ENCODE assay signal across 20 mouse cellular contexts in genomic region chr4:32918571-32918970, GRCm38 (mm10). TPM values are rescaled to one million over a fixed set of nuclear protein-coding genes. Genes with fewer than 3 reads are reported as not detected.
A peak's percentile ranks its signal among the peaks of the same experiment; 100 is the strongest.
DNase-seq lines count a peak whose midpoint lies in the region; ATAC-seq and TF ChIP-seq lines count a peak whose summit lies in the region.
"Had no signal": no experiment of that assay in that cellular context is flagged by ENCODE, and none has a peak within 500 bp of the region (broad histone marks: within the 10 kb centered on the region; RNA-seq: fewer than 3 reads in every experiment).

No protein-coding gene starts in this region.

- H3K4me1 ChIP-seq in midbrain, embryonic 10.5 days, result peaks cover 85% of the 10 kb centered on the region
- no peaks in the 10 kb centered on the region for H3K4me1 ChIP-seq in midbrain, postnatal 0 days (ENCODE audit: insufficient read depth, low read length)
- peaks cover 52% of the 10 kb centered on the region for H3K4me1 ChIP-seq in forebrain, embryonic 15.5 days
- H3K4me1 ChIP-seq in olfactory bulb, adult 2 months (ENCODE audit: control insufficient read depth, insufficient read depth, low read length), result peaks cover 46% of the 10 kb centered on the region

- no peak for TF ChIP-seq POLR2A in olfactory bulb, adult 2 months (IDR thresholded peaks at IDR 0.05; ENCODE audit: insufficient read depth, low read depth, low read length)

- H3K4me2 ChIP-seq in midbrain, postnatal 0 days (ENCODE audit: low read depth, low read length, poor library complexity, severe bottlenecking), result no peak overlapping the region
- H3K4me2 ChIP-seq in forebrain, embryonic 15.5 days (replicated peaks), result no peak overlapping the region
- H3K4me2 ChIP-seq: hindbrain, embryonic 15.5 days; liver, embryonic 12.5 days; lung, embryonic 14.5 days; stomach, embryonic 15.5 days had no signal

- no peak for TF ChIP-seq CTCF in midbrain, postnatal 0 days (IDR thresholded peaks at IDR 0.05)
- no peak for TF ChIP-seq CTCF in olfactory bulb, adult 2 months (IDR thresholded peaks at IDR 0.05; ENCODE audit: insufficient read depth, low read depth, low read length)

- H3K36me3 ChIP-seq in midbrain, embryonic 10.5 days, result peaks cover 5% of the 10 kb centered on the region
- H3K36me3 ChIP-seq in midbrain, postnatal 0 days (ENCODE audit: insufficient read depth, low read length), result no peaks in the 10 kb centered on the region
- H3K36me3 ChIP-seq in forebrain, embryonic 15.5 days, result no peaks in the 10 kb centered on the region
- H3K36me3 ChIP-seq: G1E; hindbrain, embryonic 15.5 days; liver, embryonic 12.5 days; stomach, embryonic 15.5 days had no signal

- no peak for ATAC-seq in midbrain, postnatal 0 days (ENCODE audit: low FRiP score)
- no peak for ATAC-seq in forebrain, embryonic 15.5 days (replicated peaks)
- no peak for ATAC-seq in frontal cortex, adult (ENCODE audit: low TSS enrichment)
- ATAC-seq: liver, embryonic 12.5 days had no signal

- no peak overlapping the region for H3K9ac ChIP-seq in midbrain, postnatal 0 days (replicated peaks; ENCODE audit: low read length, poor library complexity, severe bottlenecking)
- H3K9ac ChIP-seq in forebrain, embryonic 15.5 days (replicated peaks), result no peak overlapping the region
- H3K9ac ChIP-seq: hindbrain, embryonic 15.5 days; liver, embryonic 12.5 days; lung, embryonic 14.5 days; stomach, embryonic 15.5 days had no signal

- DNase-seq in midbrain, embryonic 10.5 days (ENCODE audit: low spot score), result no peak
- no peak for DNase-seq in midbrain, postnatal 0 days (ENCODE audit: low spot score)
- peak; percentile 66 for DNase-seq in ZHBTc4 (ENCODE audit: low read depth, low spot score)
- DNase-seq in natural killer cell, adult 2 months (ENCODE audit: low spot score in 2 of 2), result no peak
- DNase-seq: adrenal gland, adult 8-10 months; cerebellum, adult 11 months; cerebellum, postnatal 14 days; heart, adult 18-20 months; kidney, adult 11 months; lung, embryonic 14.5 days; right cerebral cortex, postnatal 14 days had no signal

- peak overlapping the region; percentile 67 for H3K27ac ChIP-seq in midbrain, embryonic 10.5 days (replicated peaks)
- no peak overlapping the region for H3K27ac ChIP-seq in midbrain, postnatal 0 days (ENCODE audit: low read depth, low read length)
- peak overlapping the region; percentile 49 for H3K27ac ChIP-seq in forebrain, embryonic 15.5 days (replicated peaks)
- peak overlapping the region; percentile 39; the same call in 1 of the 2 replicates for H3K27ac ChIP-seq in olfactory bulb, adult 2 months (ENCODE audit: insufficient read depth, low read depth, low read length)
- H3K27ac ChIP-seq: hindbrain, embryonic 15.5 days; kidney, postnatal 0 days; left cerebral cortex, adult 2 months; liver, embryonic 12.5 days; stomach, embryonic 15.5 days had no signal

- H3K9me3 ChIP-seq in midbrain, embryonic 10.5 days (replicated peaks), result no peaks in the 10 kb centered on the region
- H3K9me3 ChIP-seq in midbrain, postnatal 0 days (ENCODE audit: low read length), result no peaks in the 10 kb centered on the region
- no peaks in the 10 kb centered on the region for H3K9me3 ChIP-seq in forebrain, embryonic 15.5 days
- H3K9me3 ChIP-seq: G1E; hindbrain, embryonic 15.5 days; liver, embryonic 12.5 days; stomach, embryonic 15.5 days had no signal

- H3K4me3 ChIP-seq in midbrain, embryonic 10.5 days, result no peak overlapping the region
- H3K4me3 ChIP-seq in midbrain, postnatal 0 days (ENCODE audit: low read depth, low read length), result no peak overlapping the region
- H3K4me3 ChIP-seq in forebrain, embryonic 15.5 days, result no peak overlapping the region
- no peak overlapping the region for H3K4me3 ChIP-seq in olfactory bulb, adult 2 months (ENCODE audit: insufficient read depth, low read depth, low read length)
- H3K4me3 ChIP-seq: hindbrain, embryonic 15.5 days; left cerebral cortex, adult 2 months; liver, embryonic 12.5 days; stomach, embryonic 15.5 days had no signal

- 62% methylated on average over 5 of the region's 5 CpGs for whole genome bisulfite sequencing in midbrain, embryonic 10.5 days
- WGBS in midbrain, postnatal 0 days, result 48% methylated on average over 5 of the region's 5 CpGs
- WGBS in forebrain, embryonic 15.5 days, result 47% methylated on average over 5 of the region's 5 CpGs
- 44% methylated on average over 5 of the region's 5 CpGs for WGBS in olfactory bulb, adult 2 months

- no peaks in the 10 kb centered on the region for H3K27me3 ChIP-seq in midbrain, embryonic 10.5 days (ENCODE audit: low read depth, poor library complexity, severe bottlenecking)
- H3K27me3 ChIP-seq in midbrain, postnatal 0 days (ENCODE audit: insufficient read depth, low read length), result no peaks in the 10 kb centered on the region
- H3K27me3 ChIP-seq in forebrain, embryonic 15.5 days, result no peaks in the 10 kb centered on the region
- H3K27me3 ChIP-seq: hindbrain, embryonic 15.5 days; stomach, embryonic 15.5 days had no signal

RNA-seq across cellular contexts. Expression of gene Ankrd6, which starts 32.1 kb away (rescaled TPM):
- polyA plus RNA-seq in midbrain, embryonic 10.5 days (2016; fragmentation: Nextera tagmentation; extraction: Ambion mirVana), result 23.7 and 32.0 TPM in 2 replicates
- total RNA-seq in midbrain, postnatal 0 days (2014; rRNA removed), result 38.1 and 44.7 TPM in 2 replicates
- 22.7 and 23.2 TPM in 2 replicates for polyA plus RNA-seq in midbrain, postnatal 0 days (2015; fragmentation: Nextera tagmentation; extraction: Ambion mirVana)
- 35.9 and 36.0 TPM in 2 replicates for polyA plus RNA-seq in forebrain, embryonic 15.5 days (2015; fragmentation: Nextera tagmentation; extraction: Ambion mirVana)
- polyA plus RNA-seq in olfactory bulb, adult 2 months (2012; ENCODE audit: insufficient read depth, insufficient read length, low replicate concordance, missing spikeins), result 105 TPM in 1 of 2 replicates, not detected in the other
